Mouse (Mus musculus): ENCODE results near the gene Gm4894.
A peak's percentile ranks its signal among the peaks of the same experiment; 100 is the strongest.

- TF ChIP-seq POLR2A (IDR thresholded peaks at IDR 0.05; ENCODE audit: borderline replicate concordance, extremely low read depth, low read depth, low read length): no peak
- peak; percentile 80 for TF ChIP-seq CTCF (IDR thresholded peaks at IDR 0.05; ENCODE audit: insufficient read depth, low read length)
These were observed 3.5 kb upstream of the Gm4894 start for GRCm38 (mm10) chr9:49246839-49247238.

Measured in lung, adult 2 months (tissue).